Mouse (Mus musculus) liver, embryonic 15.5 days (tissue): ENCODE data around the gene Zfp558. TPM values are rescaled to one million over a fixed set of nuclear protein-coding genes. Genes with fewer than 3 reads are reported as not detected.
A peak's percentile ranks its signal among the peaks of the same experiment; 100 is the strongest.
"Not testable (repeated sequence)": the region's sequence is repeated elsewhere in the genome, so short reads cannot be mapped to it uniquely, and the experiment has no call there.

Experiments
- ATAC-seq: fragments of 200-750 bp; cut with Nextera tagmentation; 2 replicates; pipeline ENCODE4 v1.8.0; 2017; ENCODE audit warnings: moderate number of reproducible peaks, mild to moderate bottlenecking, moderate library complexity; ENCODE audit not compliant: insufficient read depth
- H3K27ac ChIP-seq: fragments of 300-500 bp; sonication (generic); replicated peaks from 2 replicates; pipeline ENCODE4 v1.5.1; 2015; ENCODE audit warnings: mild to moderate bottlenecking, inconsistent platforms
- H3K27me3 ChIP-seq: fragments of 300-500 bp; sonication (generic); 2 replicates; pipeline ENCODE4 v1.6.1; 2015; ENCODE audit warnings: mild to moderate bottlenecking, inconsistent platforms
- H3K36me3 ChIP-seq: fragments of 300-500 bp; sonication (generic); replicated peaks from 2 replicates; pipeline ENCODE4 v1.6.1; 2015; ENCODE audit warnings: moderate library complexity, mild to moderate bottlenecking, inconsistent platforms
- H3K4me1 ChIP-seq: fragments of 300-500 bp; sonication (generic); replicated peaks from 2 replicates; pipeline ENCODE4 v1.6.1; 2015; ENCODE audit warnings: inconsistent platforms
- H3K4me2 ChIP-seq: fragments of 300-500 bp; sonication (generic); 2 replicates; pipeline ENCODE4 v1.6.1; 2015; ENCODE audit warnings: moderate library complexity, mild to moderate bottlenecking, inconsistent platforms
- H3K4me3 ChIP-seq: fragments of 300-500 bp; sonication (generic); replicated peaks from 2 replicates; pipeline ENCODE4 v1.5.1; 2015; ENCODE audit warnings: mild to moderate bottlenecking, inconsistent platforms
- H3K9ac ChIP-seq: fragments of 300-500 bp; sonication (generic); 2 replicates; pipeline ENCODE4 v1.6.1; 2015; ENCODE audit warnings: moderate library complexity, mild to moderate bottlenecking, inconsistent platforms
- H3K9me3 ChIP-seq: fragments of 300-500 bp; sonication (generic); replicated peaks from 2 replicates; pipeline ENCODE4 v1.6.1; 2016; ENCODE audit warnings: inconsistent platforms
- WGBS: fragments of 180-500 bp; shearing (Covaris S2); methylation state at CpG from one replicate; pipeline ENCODE4 v1.1.7; 2015; ENCODE audit warnings: mixed read lengths; ENCODE audit not compliant: insufficient replicate concordance; 5-methylcytosine and 5-hydroxymethylcytosine counted together
- polyA plus RNA-seq: library from polyadenylated mRNA; unstranded; fragments of >200 nt; fragmentation: Nextera tagmentation; extraction: Ambion mirVana; gene quantifications from 2 replicates; pipeline ENCODE4 v1.2.1, GENCODE M21; 2015

Zfp558 gene
- 0.53 and 0.61 TPM in 2 replicates for polyA plus RNA-seq

- H3K9ac ChIP-seq, result no peak within 1 kb of the TSS
- ATAC-seq, result no peak
- H3K27me3 ChIP-seq, result no peaks in the 10 kb centered on the region
- no peak within 1 kb of the TSS for H3K27ac ChIP-seq
- 62% methylated on average over 3 of the region's 3 CpGs for WGBS
- no peaks in the 10 kb centered on the region for H3K36me3 ChIP-seq
- no peaks in the 10 kb centered on the region for H3K9me3 ChIP-seq
- no peak within 1 kb of the TSS for H3K4me3 ChIP-seq
- H3K4me2 ChIP-seq, result no peak within 1 kb of the TSS
- peaks cover 1% of the 10 kb centered on the region; the same call in 1 of the 2 replicates for H3K4me1 ChIP-seq
These were observed at the start of gene Zfp558, which contains the start of gene Mbd3l1 for GRCm38 (mm10) chr9:18478168-18478567. Zfp558 (minus strand) TSS chr9:18478268. Mbd3l1 (plus strand) TSS chr9:18478359.

- Histone ChIP-seq H3K36me3 (no peaks in the 10 kb centered on the region), H3K9ac (no peak overlapping the region), H3K27me3 (no peaks in the 10 kb centered on the region), H3K4me2 (no peak overlapping the region), H3K9me3 (no peaks in the 10 kb centered on the region), H3K4me3 (no peak overlapping the region), H3K4me1 (no peaks in the 10 kb centered on the region), H3K27ac (no peak overlapping the region)
- 41% methylated on average over 2 of the region's 2 CpGs for WGBS
- ATAC-seq, result no peak
These were observed 30.0 kb upstream of the Zfp558 start for GRCm38 (mm10) chr9:18508098-18508497.

- peak overlapping the region; percentile 41; the same call in 1 of the 2 replicates for H3K9ac ChIP-seq
- H3K4me2 ChIP-seq, result peak overlapping the region; percentile 73
- H3K4me3 ChIP-seq, result peak overlapping the region; percentile 65
- peaks cover 5% of the 10 kb centered on the region; the same call in 1 of the 2 replicates for H3K4me1 ChIP-seq
- WGBS, result 2% methylated on average over 39 of the region's 39 CpGs
- ATAC-seq, result peak; percentile 87
- H3K27ac ChIP-seq, result peak overlapping the region; percentile 48; the same call in 1 of the 2 replicates
- no peaks in the 10 kb centered on the region for H3K27me3 ChIP-seq
- no peaks in the 10 kb centered on the region for H3K36me3 ChIP-seq
- no peaks in the 10 kb centered on the region for H3K9me3 ChIP-seq
These were observed 4.5 kb downstream of the Zfp558 start for GRCm38 (mm10) chr9:18473324-18474128.

GRCm38 (mm10) chr9:18468005-18468404, 10.1 kb downstream of the Zfp558 start:
- Histone ChIP-seq H3K4me2 (no peak overlapping the region), H3K36me3 (no peaks in the 10 kb centered on the region), H3K27me3 (no peaks in the 10 kb centered on the region), H3K4me3 (no peak overlapping the region), H3K27ac (no peak overlapping the region), H3K9me3 (no peaks in the 10 kb centered on the region), H3K4me1 (peaks cover 2% of the 10 kb centered on the region; the same call in 1 of the 2 replicates), H3K9ac (no peak overlapping the region)
- ATAC-seq, result no peak
- 61% methylated on average over 3 of the region's 3 CpGs for WGBS

GRCm38 (mm10) chr9:18467350-18467749, 10.7 kb downstream of the Zfp558 start:
- H3K4me1 ChIP-seq, result no peaks in the 10 kb centered on the region
- H3K4me2 ChIP-seq, result no peak overlapping the region
- ATAC-seq, result no peak
- H3K36me3 ChIP-seq, result no peaks in the 10 kb centered on the region
- H3K9ac ChIP-seq, result no peak overlapping the region
- H3K4me3 ChIP-seq, result no peak overlapping the region
- H3K9me3 ChIP-seq, result no peaks in the 10 kb centered on the region
- no peak overlapping the region for H3K27ac ChIP-seq
- 63% methylated on average over 3 of the region's 3 CpGs for WGBS
- H3K27me3 ChIP-seq, result no peaks in the 10 kb centered on the region

- Histone ChIP-seq H3K4me2 (no peak overlapping the region), H3K27me3 (no peaks in the 10 kb centered on the region), H3K9ac (no peak overlapping the region), H3K4me3 (no peak overlapping the region), H3K9me3 (no peaks in the 10 kb centered on the region), H3K27ac (no peak overlapping the region), H3K4me1 (no peaks in the 10 kb centered on the region), H3K36me3 (no peaks in the 10 kb centered on the region)
- WGBS, result 66% methylated on average over 4 of the region's 4 CpGs
- ATAC-seq, result no peak
These were observed 21.5 kb downstream of the Zfp558 start for GRCm38 (mm10) chr9:18456520-18456919.

- Histone ChIP-seq H3K36me3 (no peaks in the 10 kb centered on the region), H3K27ac (no peak overlapping the region), H3K9me3 (no peaks in the 10 kb centered on the region; the same call in 1 of the 2 replicates), H3K4me1 (no peaks in the 10 kb centered on the region), H3K9ac (no peak overlapping the region), H3K4me3 (no peak overlapping the region), H3K4me2 (no peak overlapping the region), H3K27me3 (no peaks in the 10 kb centered on the region)
- WGBS, result 61% methylated on average over 10 of the region's 10 CpGs
- no peak for ATAC-seq
These were observed 46.4 kb downstream of the Zfp558 start for GRCm38 (mm10) chr9:18431687-18432086.

GRCm38 (mm10) chr9:18430354-18430753, 47.7 kb downstream of the Zfp558 start, which contains the start of gene Mbd3l2:
Mbd3l2 (plus strand) TSS chr9:18430654.
- Histone ChIP-seq H3K27me3 (no peaks in the 10 kb centered on the region), H3K9ac (no peak within 1 kb of the TSS), H3K9me3 (no peaks in the 10 kb centered on the region; the same call in 1 of the 2 replicates), H3K4me1 (no peaks in the 10 kb centered on the region), H3K27ac (no peak within 1 kb of the TSS), H3K4me3 (no peak within 1 kb of the TSS), H3K4me2 (no peak within 1 kb of the TSS), H3K36me3 (no peaks in the 10 kb centered on the region)
- ATAC-seq, result no peak

GRCm38 (mm10) chr9:18412371-18412770, 65.7 kb downstream of the Zfp558 start:
- not testable (repeated sequence) for H3K4me3 ChIP-seq, H3K27me3 ChIP-seq, H3K27ac ChIP-seq, H3K36me3 ChIP-seq, H3K4me2 ChIP-seq, ATAC-seq, H3K4me1 ChIP-seq, H3K9ac ChIP-seq, H3K9me3 ChIP-seq
- WGBS, result 49% methylated on average over 4 of the region's 4 CpGs
